Mouse (Mus musculus): Measurements from ENCODE around the gene Rtl10.

- TF ChIP-seq CTCF (IDR thresholded peaks at IDR 0.05; ENCODE audit: low read depth) (no peak), EP300 (IDR thresholded peaks at IDR 0.05; ENCODE audit: low read depth) (no peak)
Measured at GRCm38 (mm10) chr16:18483839-18484238, 14.9 kb upstream of the Rtl10 start.
